Mouse (Mus musculus) liver, adult 2 months (tissue): ENCODE results near the gene Spred2.

Source experiments
- CTCF ChIP-seq: fragments of 200-500 bp; IDR thresholded peaks from 2 replicates; pipeline ENCODE4 v1.5.1; 2011; ENCODE audit warnings: low read depth, low read length, control low read depth
- POLR2A ChIP-seq: fragments of 200-500 bp; IDR thresholded peaks from 2 replicates; pipeline ENCODE4 v1.6.1; 2011; ENCODE audit warnings: low read length, control low read depth; ENCODE audit not compliant: insufficient read depth; ENCODE audit errors: extremely low read depth

DNA sequence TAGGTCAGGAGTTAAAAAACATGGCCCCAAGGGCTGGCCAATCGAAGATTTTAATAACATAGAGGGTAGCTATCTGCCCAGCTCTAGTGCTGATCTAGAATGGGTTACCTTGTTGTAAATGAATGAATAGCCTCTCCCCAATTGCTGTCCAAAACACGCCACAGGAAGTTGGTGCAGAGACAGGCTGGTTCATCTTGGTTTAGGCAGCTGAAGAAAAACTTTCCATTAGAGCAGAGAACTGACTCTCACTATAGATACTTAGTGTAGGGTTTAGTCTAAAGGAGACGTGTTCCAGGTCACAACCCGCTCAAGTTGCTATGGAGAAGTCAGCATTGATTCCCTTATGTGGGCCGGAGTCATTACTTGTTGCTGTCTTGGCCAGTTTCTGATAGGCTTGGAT lies 25.6 kb downstream of the Spred2 start:
- no peak for TF ChIP-seq POLR2A
- no peak for TF ChIP-seq CTCF
